Comparison of ENCODE assay signal across 24 mouse cellular contexts in genomic region chr4:139693315-139693714, GRCm38 (mm10). TPM values are rescaled to one million over a fixed set of nuclear protein-coding genes. Genes with fewer than 3 reads are reported as not detected.
"Had no signal": no experiment of that assay in that cellular context is flagged by ENCODE, and none has a peak within 500 bp of the region (broad histone marks: within the 10 kb centered on the region; RNA-seq: fewer than 3 reads in every experiment).

No protein-coding gene starts in this region.

- ATAC-seq: midbrain, embryonic 13.5 days; midbrain, embryonic 16.5 days had no signal

- H3K36me3 ChIP-seq: midbrain, embryonic 13.5 days; neural tube, embryonic 13.5 days; neural tube, embryonic 15.5 days had no signal

- H3K4me2 ChIP-seq: lung, embryonic 14.5 days; midbrain, embryonic 11.5 days; midbrain, embryonic 13.5 days; neural tube, embryonic 13.5 days; neural tube, embryonic 15.5 days had no signal

- H3K4me3 ChIP-seq: midbrain, embryonic 13.5 days; myocyte; neural tube, embryonic 13.5 days; neural tube, embryonic 15.5 days had no signal

- H3K9me3 ChIP-seq: midbrain, embryonic 13.5 days; neural tube, embryonic 13.5 days; neural tube, embryonic 15.5 days had no signal

- H3K27ac ChIP-seq: midbrain, embryonic 13.5 days; neural tube, embryonic 13.5 days; neural tube, embryonic 15.5 days had no signal

- H3K27me3 ChIP-seq: neural tube, embryonic 13.5 days had no signal

- DNase-seq: lung, adult 18-20 months; lung, embryonic 14.5 days; lung, postnatal 10 days; lung, postnatal 4 days; retina, postnatal 1 day; right cerebral cortex, adult 18-20 months; right cerebral cortex, postnatal 25 days; right cerebral cortex, postnatal 4 days; spleen, adult 18-20 months; thymus, adult 18-20 months; thymus, postnatal 14 days; thymus, postnatal 36 days had no signal

- H3K9ac ChIP-seq: lung, embryonic 14.5 days; midbrain, embryonic 13.5 days; neural tube, embryonic 13.5 days; neural tube, embryonic 15.5 days had no signal

RNA-seq across cellular contexts. Expression of gene Tas1r2, which starts 40.0 kb away (rescaled TPM):
- polyA plus RNA-seq: liver, embryonic 16.5 days; lung, embryonic 14.5 days; lung, embryonic 16.5 days; midbrain, embryonic 11.5 days; midbrain, embryonic 13.5 days; midbrain, embryonic 16.5 days; neural tube, embryonic 11.5 days; neural tube, embryonic 13.5 days; neural tube, embryonic 15.5 days; stomach, embryonic 14.5 days; stomach, embryonic 16.5 days; thymus, postnatal 0 days had no signal
